Mouse (Mus musculus) forebrain, embryonic 15.5 days (tissue): ENCODE measurements at regions not wholly inside any gene's neighbourhood (a gene's known extent, or its start where the extent isn't known, plus 50 kb on each side); places are given as distances from the start of the nearest gene placed in this dataset.

Experiments used
- ATAC-seq: fragments of 200-750 bp; cut with Nextera tagmentation; replicated peaks from 2 replicates; pipeline ENCODE4 v1.8.0; 2017; ENCODE audit warnings: mild to moderate bottlenecking, moderate TSS enrichment, moderate library complexity
- H3K27ac ChIP-seq: fragments of 300-500 bp; sonication (generic); replicated peaks from 2 replicates; pipeline ENCODE4 v1.5.1; 2015; ENCODE audit warnings: mild to moderate bottlenecking, inconsistent platforms
- H3K27me3 ChIP-seq: fragments of 300-500 bp; sonication (generic); 2 replicates; pipeline ENCODE4 v1.6.1; 2015; ENCODE audit warnings: inconsistent platforms
- H3K36me3 ChIP-seq: fragments of 300-500 bp; sonication (generic); 2 replicates; pipeline ENCODE4 v1.6.1; 2015; ENCODE audit warnings: mild to moderate bottlenecking, inconsistent platforms
- H3K4me1 ChIP-seq: fragments of 300-500 bp; sonication (generic); 2 replicates; pipeline ENCODE4 v1.6.1; 2015; ENCODE audit warnings: inconsistent platforms
- H3K4me2 ChIP-seq: fragments of 300-500 bp; sonication (generic); replicated peaks from 2 replicates; pipeline ENCODE4 v1.6.1; 2015; ENCODE audit warnings: mild to moderate bottlenecking, inconsistent platforms
- H3K4me3 ChIP-seq: fragments of 300-500 bp; sonication (generic); 2 replicates; pipeline ENCODE4 v1.5.1; 2015; ENCODE audit warnings: mild to moderate bottlenecking, inconsistent platforms
- H3K9ac ChIP-seq: fragments of 300-500 bp; sonication (generic); replicated peaks from 2 replicates; pipeline ENCODE4 v1.6.1; 2015; ENCODE audit warnings: mild to moderate bottlenecking, inconsistent platforms
- H3K9me3 ChIP-seq: fragments of 300-500 bp; sonication (generic); 2 replicates; pipeline ENCODE4 v1.6.1; 2016; ENCODE audit warnings: inconsistent platforms
- WGBS: fragments of 180-500 bp; shearing (Covaris S2); methylation state at CpG from one replicate; pipeline ENCODE4 v1.1.7; 2015; ENCODE audit warnings: mixed read lengths; 5-methylcytosine and 5-hydroxymethylcytosine counted together

GRCm38 (mm10) chr2:144191018-144191417, 79.4 kb upstream of the Mgme1 start:
- ATAC-seq: no peak
- Histone ChIP-seq H3K4me2 (no peak overlapping the region), H3K4me3 (no peak overlapping the region), H3K9me3 (no peaks in the 10 kb centered on the region), H3K27me3 (no peaks in the 10 kb centered on the region), H3K36me3 (no peaks in the 10 kb centered on the region), H3K9ac (no peak overlapping the region), H3K4me1 (no peaks in the 10 kb centered on the region), H3K27ac (no peak overlapping the region)
- WGBS: 83% methylated on average over 9 of the region's 9 CpGs

DNA sequence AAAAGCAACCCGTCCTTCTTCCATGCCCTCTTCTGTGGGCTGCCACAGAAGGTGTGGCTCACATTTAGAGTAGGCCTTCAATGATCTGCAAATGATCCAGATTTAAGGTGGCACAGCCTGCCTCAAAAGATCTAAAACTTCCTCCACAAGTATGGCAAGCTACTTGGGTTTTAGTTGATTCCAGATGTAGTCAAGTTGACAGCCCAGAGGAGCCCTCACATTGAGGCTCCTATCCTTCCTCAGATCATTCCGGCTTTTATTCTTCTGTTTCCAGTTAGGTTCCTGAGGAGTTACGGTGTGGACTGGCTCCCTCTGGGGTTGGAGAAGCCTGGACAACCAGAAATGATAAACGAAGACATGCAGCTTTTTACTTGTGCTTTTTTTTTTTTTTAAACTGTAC, 78.8 kb upstream of the Mgme1 start:
- no peak overlapping the region for H3K4me3 ChIP-seq
- WGBS: 86% methylated on average over 4 of the region's 4 CpGs

GRCm38 (mm10) chr2:144192428-144192827, 78.0 kb upstream of the Mgme1 start:
- Histone ChIP-seq H3K9ac (no peak overlapping the region), H3K4me2 (no peak overlapping the region), H3K4me1 (no peaks in the 10 kb centered on the region), H3K4me3 (no peak overlapping the region), H3K36me3 (no peaks in the 10 kb centered on the region), H3K27me3 (no peaks in the 10 kb centered on the region), H3K9me3 (no peaks in the 10 kb centered on the region), H3K27ac (no peak overlapping the region)
- no peak for ATAC-seq
- 92% methylated on average over 8 of the region's 8 CpGs for WGBS

More for the DNA sequence above, 78.8 kb upstream of the Mgme1 start:
- no peaks in the 10 kb centered on the region for H3K27me3 ChIP-seq
- no peaks in the 10 kb centered on the region for H3K9me3 ChIP-seq
- no peak overlapping the region for H3K9ac ChIP-seq
- H3K27ac ChIP-seq: no peak overlapping the region
- no peak overlapping the region for H3K4me2 ChIP-seq
- H3K4me1 ChIP-seq: no peaks in the 10 kb centered on the region
- H3K36me3 ChIP-seq: no peaks in the 10 kb centered on the region
- no peak for ATAC-seq

- H3K4me1 ChIP-seq: no peaks in the 10 kb centered on the region
- H3K27me3 ChIP-seq: no peaks in the 10 kb centered on the region
- no peak for ATAC-seq
- WGBS: 59% methylated on average over 14 of the region's 14 CpGs
- no peak overlapping the region for H3K4me3 ChIP-seq
- no peaks in the 10 kb centered on the region for H3K36me3 ChIP-seq
- no peaks in the 10 kb centered on the region for H3K9me3 ChIP-seq
- H3K27ac ChIP-seq: no peak overlapping the region
- H3K9ac ChIP-seq: no peak overlapping the region
- no peak overlapping the region for H3K4me2 ChIP-seq
Measured at GRCm38 (mm10) chr2:144195851-144196250, 74.6 kb upstream of the Mgme1 start.

- WGBS: 77% methylated on average over 2 of the region's 2 CpGs
- Histone ChIP-seq H3K27me3 (no peaks in the 10 kb centered on the region), H3K4me2 (no peak overlapping the region), H3K9ac (no peak overlapping the region), H3K36me3 (no peaks in the 10 kb centered on the region), H3K4me1 (no peaks in the 10 kb centered on the region), H3K9me3 (no peaks in the 10 kb centered on the region), H3K27ac (no peak overlapping the region), H3K4me3 (no peak overlapping the region)
- ATAC-seq: no peak
Measured at GRCm38 (mm10) chr2:144197139-144197538, 73.3 kb upstream of the Mgme1 start.

- no peak for ATAC-seq
- H3K4me1 ChIP-seq: no peaks in the 10 kb centered on the region
- no peak overlapping the region for H3K9ac ChIP-seq
- no peaks in the 10 kb centered on the region for H3K9me3 ChIP-seq
- no peak overlapping the region for H3K4me2 ChIP-seq
- no peak overlapping the region for H3K4me3 ChIP-seq
- 71% methylated on average over 13 of the region's 13 CpGs for WGBS
- H3K27me3 ChIP-seq: no peaks in the 10 kb centered on the region
- no peaks in the 10 kb centered on the region for H3K36me3 ChIP-seq
- no peak overlapping the region for H3K27ac ChIP-seq
Measured at GRCm38 (mm10) chr2:144198326-144199051, 72.0 kb upstream of the Mgme1 start.
